Mouse (Mus musculus): ENCODE data around the gene Utp15. TPM values are rescaled to one million over a fixed set of nuclear protein-coding genes. Genes with fewer than 3 reads are reported as not detected.

The Utp15 gene
- total and polyA plus RNA-seq, 3 experiments = 40.3 to 60.8 TPM; not detected in 1

DNA sequence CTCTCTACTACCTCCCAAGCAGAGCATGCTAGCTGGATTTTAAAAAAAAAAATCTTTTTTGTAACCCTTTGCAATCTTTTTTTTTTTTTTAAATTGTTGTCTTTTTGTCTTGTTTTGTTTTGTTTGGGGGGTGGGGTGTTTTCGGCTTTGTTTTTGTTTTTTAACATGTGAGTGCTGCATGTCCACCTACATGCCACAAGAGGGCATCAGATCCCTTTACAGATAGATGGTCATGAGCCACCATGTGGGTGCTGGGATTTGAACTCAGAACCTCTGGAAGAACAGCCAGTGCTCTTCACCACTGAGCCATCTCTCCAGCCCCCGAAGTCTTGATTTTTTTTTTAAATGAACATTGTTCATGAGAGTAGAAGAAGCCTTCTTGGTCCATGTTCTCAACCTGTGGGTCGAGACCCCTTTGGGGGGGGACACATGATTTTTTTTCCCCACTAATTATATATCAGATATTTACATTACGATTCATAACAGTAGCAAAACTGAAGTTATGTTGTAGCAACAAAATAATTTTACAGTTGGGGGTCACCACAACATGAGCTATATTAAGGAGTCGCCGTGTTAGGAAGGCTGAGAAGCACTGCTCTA, 35.1 kb upstream of the Utp15 start:
- no peak overlapping the region for H3K27ac ChIP-seq (ENCODE audit: control insufficient read depth, low read depth, low read length)
- TF ChIP-seq RAD21 (IDR thresholded peaks at IDR 0.05; ENCODE audit: low read depth, low read length) (peak; percentile 23), TBP (IDR thresholded peaks at IDR 0.05; ENCODE audit: low read depth, low read length) (no peak), MEF2A (IDR thresholded peaks at IDR 0.05; ENCODE audit: extremely low read depth, insufficient replicate concordance, low read depth, low read length, poor library complexity, severe bottlenecking) (no peak), MYC (IDR thresholded peaks at IDR 0.05; ENCODE audit: low read depth, low read length) (no peak), MYB (IDR thresholded peaks at IDR 0.05; ENCODE audit: low read depth, low read length) (no peak), NRF1 (IDR thresholded peaks at IDR 0.05; ENCODE audit: insufficient read depth, low read depth, low read length, poor library complexity, severe bottlenecking) (no peak), CHD1 (IDR thresholded peaks at IDR 0.05; ENCODE audit: low read depth, low read length) (no peak), E2F4 (IDR thresholded peaks at IDR 0.05; ENCODE audit: borderline replicate concordance, low read depth, low read length) (no peak), CTCF (IDR thresholded peaks at IDR 0.05 in 2 of 3, conservative IDR thresholded peaks at IDR 0.05 in 1 of 3; ENCODE audit: control insufficient read depth in 1 of 3, insufficient read depth in 1 of 3, low read depth in 2 of 3, low read length in 3 of 3, poor library complexity in 1 of 3, severe bottlenecking in 1 of 3) (peak in 2 of 3 experiments; percentile 12 to 41; a peak in 3 of 6 replicates), MAX (IDR thresholded peaks at IDR 0.05; ENCODE audit: low read length) (no peak), HCFC1 (IDR thresholded peaks at IDR 0.05; ENCODE audit: low read depth, low read length) (no peak), EP300 (IDR thresholded peaks at IDR 0.05; ENCODE audit: low read depth in 1 of 2, low read length in 2 of 2) (no peak), SMC3 (IDR thresholded peaks at IDR 0.05; ENCODE audit: low read depth, low read length) (no peak), BHLHE40 (IDR thresholded peaks at IDR 0.05; ENCODE audit: borderline replicate concordance, low read depth, low read length) (no peak)
- H3K4me3 ChIP-seq (ENCODE audit: control insufficient read depth in 1 of 2, insufficient read depth in 1 of 2, low read depth in 2 of 2, low read length in 2 of 2) = no peak overlapping the region
- DNase-seq (ENCODE audit: low read depth, low spot score) = no peak
- no peaks in the 10 kb centered on the region for H3K27me3 ChIP-seq (ENCODE audit: control insufficient read depth in 1 of 2, insufficient read depth in 2 of 2, low read length in 2 of 2)
- no peak overlapping the region for H3K9ac ChIP-seq (ENCODE audit: control insufficient read depth, low read depth, low read length, poor library complexity, severe bottlenecking)
- H3K36me3 ChIP-seq (ENCODE audit: control insufficient read depth in 1 of 2, insufficient read depth in 2 of 2, low read length in 2 of 2) = no peaks in the 10 kb centered on the region
- no peaks in the 10 kb centered on the region; a peak in 1 of 4 replicates for H3K4me1 ChIP-seq (ENCODE audit: control insufficient read depth in 1 of 2, insufficient read depth in 2 of 2, low read length in 2 of 2)
- no peaks in the 10 kb centered on the region for H3K79me2 ChIP-seq (ENCODE audit: control insufficient read depth, insufficient read depth, low read length, poor library complexity)
- no peaks in the 10 kb centered on the region for H3K9me3 ChIP-seq (replicated peaks; ENCODE audit: insufficient read depth, low read length)

DNA sequence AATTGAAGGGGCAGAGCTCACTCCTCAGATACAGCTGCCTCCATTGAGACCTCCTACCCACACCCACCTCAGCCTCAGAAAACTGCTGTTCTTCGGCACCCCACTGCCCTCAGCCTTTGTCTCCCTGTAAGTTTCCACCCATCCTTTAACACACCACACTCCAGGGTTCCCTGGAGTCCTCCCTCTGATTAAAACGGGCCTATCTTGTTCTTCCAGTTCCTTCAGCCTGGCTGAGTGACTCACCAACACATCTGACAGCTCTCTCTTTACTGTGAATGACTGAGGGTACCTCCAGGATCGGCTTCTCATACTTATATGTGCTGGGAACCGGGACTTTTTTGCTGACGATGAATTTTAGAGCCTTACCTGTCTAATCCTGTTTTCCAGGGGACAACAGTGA, 33.2 kb upstream of the Utp15 start:
- no peak for DNase-seq (ENCODE audit: low read depth, low spot score)
- Histone ChIP-seq H3K27ac (ENCODE audit: control insufficient read depth, low read depth, low read length) (no peak overlapping the region), H3K79me2 (ENCODE audit: control insufficient read depth, insufficient read depth, low read length, poor library complexity) (no peaks in the 10 kb centered on the region), H3K36me3 (ENCODE audit: control insufficient read depth in 1 of 2, insufficient read depth in 2 of 2, low read length in 2 of 2) (no peaks in the 10 kb centered on the region), H3K9ac (ENCODE audit: control insufficient read depth, low read depth, low read length, poor library complexity, severe bottlenecking) (no peak overlapping the region), H3K27me3 (ENCODE audit: control insufficient read depth in 1 of 2, insufficient read depth in 2 of 2, low read length in 2 of 2) (no peaks in the 10 kb centered on the region), H3K4me1 (ENCODE audit: control insufficient read depth in 1 of 2, insufficient read depth in 2 of 2, low read length in 2 of 2) (no peaks in the 10 kb centered on the region; a peak in 1 of 4 replicates), H3K9me3 (replicated peaks; ENCODE audit: insufficient read depth, low read length) (no peaks in the 10 kb centered on the region), H3K4me3 (ENCODE audit: control insufficient read depth in 1 of 2, insufficient read depth in 1 of 2, low read depth in 2 of 2, low read length in 2 of 2) (no peak overlapping the region)
- TF ChIP-seq POLR2A (IDR thresholded peaks at IDR 0.05; ENCODE audit: control insufficient read depth in 1 of 2, insufficient read depth in 1 of 2, low read depth in 1 of 2, low read length in 2 of 2, poor library complexity in 1 of 2) (no peak), SMC3 (IDR thresholded peaks at IDR 0.05; ENCODE audit: low read depth, low read length) (no peak)

Measured in MEL (cell line).